Mouse (Mus musculus): Measurements from ENCODE around the gene Lrrc30. TPM values are rescaled to one million over a fixed set of nuclear protein-coding genes. Genes with fewer than 3 reads are reported as not detected.

The Lrrc30 gene
- 1.9 TPM for polyA plus RNA-seq (2014; fragmentation: Illumina TruSeq; extraction: RNeasy Lipid Tissue Mini Kit (QIAGEN cat#74804))

DNA sequence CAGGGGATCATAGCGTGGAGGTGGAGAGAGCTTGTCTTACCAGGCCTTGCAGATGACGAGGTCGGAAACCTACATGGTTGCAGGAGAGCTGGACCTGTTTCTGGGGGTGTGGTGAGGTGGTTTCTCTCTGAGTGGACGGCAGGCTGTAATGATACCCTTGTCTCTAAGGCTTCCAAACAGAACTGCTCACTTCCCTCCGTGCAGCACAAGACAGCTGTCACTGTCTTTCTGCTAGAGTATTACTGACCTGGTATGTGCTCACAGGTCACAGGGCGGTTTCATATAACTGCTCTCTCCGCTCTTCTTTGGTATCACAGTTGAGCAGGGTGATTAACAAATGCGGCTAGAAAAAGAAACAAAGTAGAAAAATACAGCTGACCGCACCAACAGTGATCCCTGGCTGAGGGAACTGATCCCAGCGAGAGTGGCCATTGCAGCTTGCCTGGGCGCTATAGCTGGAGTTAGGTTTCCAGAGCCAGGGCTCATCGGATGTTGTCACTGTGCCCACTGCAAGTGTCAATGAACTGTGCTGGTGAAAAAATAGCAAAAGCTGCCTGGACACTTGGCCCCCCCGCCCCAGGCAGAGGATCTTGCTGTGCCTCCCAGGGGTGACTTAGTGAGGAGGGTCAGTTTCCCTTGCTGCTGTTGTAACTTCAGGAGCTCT lies at the start of gene Lrrc30:
Gene Lrrc30 (minus strand): TSS at position 48 of the 664 bp plus-strand sequence.

Other genes starting within 250 kb of the Lrrc30 start
- 10.4 TPM for gene Lama1, start 64.5 kb upstream of the Lrrc30 start, polyA plus RNA-seq (2014; fragmentation: Illumina TruSeq; extraction: RNeasy Lipid Tissue Mini Kit (QIAGEN cat#74804))

All from ovary, adult 10 weeks (tissue).